Mouse (Mus musculus) kidney, adult 2 months (tissue): ENCODE measurements around the gene Adap2. TPM values are rescaled to one million over a fixed set of nuclear protein-coding genes. Genes with fewer than 3 reads are reported as not detected.

ENCODE experiments used
- DNase-seq: peaks from one replicate; pipeline ENCODE4 v3.0.0; 2021
- H3K27ac ChIP-seq: fragments of 200-500 bp; 2 replicates; pipeline ENCODE4 v1.5.1; 2012; ENCODE audit warnings: low read depth, low read length, control low read depth, inconsistent platforms; ENCODE audit not compliant: insufficient read depth
- H3K27me3 ChIP-seq: fragments of 200-500 bp; replicated peaks from 2 replicates; pipeline ENCODE4 v1.6.1; 2012; ENCODE audit warnings: mild to moderate bottlenecking, moderate library complexity, low read length, inconsistent platforms; ENCODE audit not compliant: control insufficient read depth, insufficient read depth
- H3K36me3 ChIP-seq: fragments of 200-500 bp; 2 replicates; pipeline ENCODE4 v1.6.1; 2012; ENCODE audit warnings: mild to moderate bottlenecking, moderate library complexity, low read length, inconsistent platforms; ENCODE audit not compliant: control insufficient read depth, insufficient read depth
- H3K4me1 ChIP-seq: fragments of 200-500 bp; 2 replicates; pipeline ENCODE4 v1.6.1; 2011; ENCODE audit warnings: low read length; ENCODE audit not compliant: control insufficient read depth, insufficient read depth
- H3K4me3 ChIP-seq: fragments of 200-500 bp; 2 replicates; pipeline ENCODE4 v1.5.1; 2011; ENCODE audit warnings: mild to moderate bottlenecking, low read depth, low read length, control low read depth; ENCODE audit not compliant: insufficient read depth
- CTCF ChIP-seq: fragments of 200-500 bp; conservative IDR thresholded peaks from 2 replicates; pipeline ENCODE4 v1.5.1; 2011; ENCODE audit warnings: low read depth, mild to moderate bottlenecking, control low read depth, low read length, moderate library complexity, mixed read lengths; ENCODE audit not compliant: insufficient read depth, insufficient read length
- POLR2A ChIP-seq: fragments of 200-500 bp; IDR thresholded peaks from one replicate; pipeline ENCODE4 v1.6.1; 2011; ENCODE audit warnings: low read depth, low read length, control low read depth
- WGBS: fragments of 180-500 bp; shearing (Covaris S2); methylation state at CpG from one replicate; pipeline ENCODE4 v1.1.7; 2018; 5-methylcytosine and 5-hydroxymethylcytosine counted together
- polyA plus RNA-seq: library from polyadenylated mRNA; depleted of rRNA; stranded (reverse); fragments of >200 nt; gene quantifications from 2 replicates; pipeline ENCODE4 v1.2.3, GENCODE M21; 2012

The Adap2 gene
- polyA plus RNA-seq, 1 experiment = 26.8 TPM

- WGBS = 81% methylated on average over 8 of the region's 8 CpGs
- peak overlapping the region; percentile 39 for H3K27ac ChIP-seq
Measured at GRCm38 (mm10) chr11:80149412-80150023, 4.4 kb upstream of the Adap2 start.

GRCm38 (mm10) chr11:80150566-80150965 is 3.3 kb upstream of the Adap2 start:
- peaks cover 12% of the 10 kb centered on the region for H3K4me1 ChIP-seq
- DNase-seq = no peak
- no peaks in the 10 kb centered on the region for H3K27me3 ChIP-seq
- no peaks in the 10 kb centered on the region for H3K36me3 ChIP-seq
- WGBS = 64% methylated on average over 5 of the region's 5 CpGs
- no peak overlapping the region for H3K27ac ChIP-seq
- TF ChIP-seq POLR2A (no peak), CTCF (no peak)
- no peak overlapping the region for H3K4me3 ChIP-seq

More at GRCm38 (mm10) chr11:80149412-80150023, 4.4 kb upstream of the Adap2 start:
- Histone ChIP-seq H3K27me3 (no peaks in the 10 kb centered on the region), H3K4me1 (peaks cover 13% of the 10 kb centered on the region), H3K36me3 (no peaks in the 10 kb centered on the region), H3K4me3 (no peak overlapping the region)
- no peak for TF ChIP-seq POLR2A
- TF ChIP-seq CTCF = no peak
- DNase-seq = peak; percentile 51

- whole genome bisulfite sequencing = 38% methylated on average over 2 of the region's 2 CpGs
- H3K4me1 ChIP-seq = peaks cover 6% of the 10 kb centered on the region; the same call in 1 of the 2 replicates
- DNase-seq = no peak
- H3K36me3 ChIP-seq = no peaks in the 10 kb centered on the region
- no peaks in the 10 kb centered on the region for H3K27me3 ChIP-seq
- H3K4me3 ChIP-seq = no peak overlapping the region
- no peak for TF ChIP-seq POLR2A
- no peak for TF ChIP-seq CTCF
- H3K27ac ChIP-seq = no peak overlapping the region
Measured at GRCm38 (mm10) chr11:80151541-80151940, 2.4 kb upstream of the Adap2 start.

- DNase-seq = peak; percentile 64
- Histone ChIP-seq H3K36me3 (no peaks in the 10 kb centered on the region; the same call in 1 of the 2 replicates), H3K27ac (peak overlapping the region; percentile 72), H3K4me3 (no peak overlapping the region), H3K27me3 (no peaks in the 10 kb centered on the region), H3K4me1 (peaks cover 6% of the 10 kb centered on the region; the same call in 1 of the 2 replicates)
- WGBS = 64% methylated on average over 8 of the region's 8 CpGs
- TF ChIP-seq CTCF (no peak), POLR2A (no peak)
Measured at GRCm38 (mm10) chr11:80152376-80152775, 1.5 kb upstream of the Adap2 start.

- 31% methylated on average over 25 of the region's 25 CpGs for WGBS
- no peaks in the 10 kb centered on the region for H3K27me3 ChIP-seq
- H3K36me3 ChIP-seq = no peaks in the 10 kb centered on the region; the same call in 1 of the 2 replicates
- H3K4me3 ChIP-seq = peak overlapping the region; percentile 83
- peak overlapping the region; percentile 81 for H3K27ac ChIP-seq
- H3K4me1 ChIP-seq = peaks cover 6% of the 10 kb centered on the region; the same call in 1 of the 2 replicates
- TF ChIP-seq POLR2A (no peak), CTCF (no peak)
- DNase-seq = no peak
Measured at GRCm38 (mm10) chr11:80154501-80154900, 596 bp downstream of the Adap2 start.

GRCm38 (mm10) chr11:80155541-80155940 is 1.6 kb downstream of the Adap2 start:
- H3K27ac ChIP-seq = peak overlapping the region; percentile 81
- DNase-seq = no peak
- no peaks in the 10 kb centered on the region; the same call in 1 of the 2 replicates for H3K36me3 ChIP-seq
- TF ChIP-seq CTCF = no peak
- no peak for TF ChIP-seq POLR2A
- peaks cover 6% of the 10 kb centered on the region; the same call in 1 of the 2 replicates for H3K4me1 ChIP-seq
- H3K4me3 ChIP-seq = peak overlapping the region; percentile 83
- no peaks in the 10 kb centered on the region for H3K27me3 ChIP-seq
- 74% methylated on average over 8 of the region's 8 CpGs for WGBS

GRCm38 (mm10) chr11:80155961-80156360 is 2.1 kb downstream of the Adap2 start:
- WGBS = 79% methylated on average over 4 of the region's 4 CpGs
- no peak for DNase-seq
- Histone ChIP-seq H3K27me3 (no peaks in the 10 kb centered on the region), H3K36me3 (no peaks in the 10 kb centered on the region; the same call in 1 of the 2 replicates), H3K4me3 (peak overlapping the region; percentile 83), H3K4me1 (peaks cover 6% of the 10 kb centered on the region; the same call in 1 of the 2 replicates), H3K27ac (0 out of 2 replicates have a peak overlapping the region, but pooled peaks have one; percentile 81)
- TF ChIP-seq CTCF (no peak), POLR2A (no peak)
